Mouse (Mus musculus) olfactory bulb, adult 2 months (tissue): Measurements from ENCODE around the gene Chka. TPM values are rescaled to one million over a fixed set of nuclear protein-coding genes. Genes with fewer than 3 reads are reported as not detected.

ENCODE experiments used
- H3K27ac ChIP-seq: fragments of 200-500 bp; 2 replicates; pipeline ENCODE4 v1.5.1; 2012; ENCODE audit warnings: low read depth, low read length; ENCODE audit not compliant: insufficient read depth
- H3K4me1 ChIP-seq: fragments of 200-500 bp; 2 replicates; pipeline ENCODE4 v1.6.1; 2012; ENCODE audit warnings: low read length; ENCODE audit not compliant: control insufficient read depth, insufficient read depth
- H3K4me3 ChIP-seq: fragments of 200-500 bp; 2 replicates; pipeline ENCODE4 v1.5.1; 2012; ENCODE audit warnings: mild to moderate bottlenecking, low read depth, low read length, moderate library complexity; ENCODE audit not compliant: insufficient read depth
- CTCF ChIP-seq: fragments of 200-500 bp; IDR thresholded peaks from 2 replicates; pipeline ENCODE4 v1.5.1; 2012; ENCODE audit warnings: low read depth, mild to moderate bottlenecking, low read length, moderate library complexity; ENCODE audit not compliant: insufficient read depth
- POLR2A ChIP-seq: fragments of 200-500 bp; IDR thresholded peaks from 2 replicates; pipeline ENCODE4 v1.6.1; 2012; ENCODE audit warnings: mild to moderate bottlenecking, low read depth, low read length, moderate library complexity; ENCODE audit not compliant: insufficient read depth
- WGBS: fragments of 180-500 bp; shearing (Covaris S2); methylation state at CpG from one replicate; pipeline ENCODE4 v1.1.7; 2018; 5-methylcytosine and 5-hydroxymethylcytosine counted together
- polyA plus RNA-seq: library from polyadenylated mRNA; stranded (reverse); fragments of >200 nt; gene quantifications from 2 replicates; pipeline ENCODE4 v1.2.4, GENCODE M21; 2012; ENCODE audit warnings: low replicate concordance; ENCODE audit not compliant: missing spikeins, insufficient read depth, insufficient read length

Chka gene
- polyA plus RNA-seq, 1 experiment = not detected

- no peak overlapping the region for H3K27ac ChIP-seq
- no peak overlapping the region for H3K4me3 ChIP-seq
- TF ChIP-seq POLR2A = no peak
- TF ChIP-seq CTCF = no peak
- no peaks in the 10 kb centered on the region for H3K4me1 ChIP-seq
- 90% methylated on average over 11 of the region's 11 CpGs for WGBS
Observed at GRCm38 (mm10) chr19:3845339-3845738, 6.2 kb upstream of the Chka start.

GRCm38 (mm10) chr19:3845803-3846406, 5.7 kb upstream of the Chka start:
- TF ChIP-seq CTCF = no peak
- TF ChIP-seq POLR2A = no peak
- no peak overlapping the region for H3K27ac ChIP-seq

GRCm38 (mm10) chr19:3846676-3847604, 4.6 kb upstream of the Chka start:
- no peak overlapping the region for H3K27ac ChIP-seq
- H3K4me3 ChIP-seq = no peak overlapping the region
- WGBS = 87% methylated on average over 10 of the region's 10 CpGs
- TF ChIP-seq POLR2A (no peak), CTCF (no peak)
- H3K4me1 ChIP-seq = peaks cover 6% of the 10 kb centered on the region

More at GRCm38 (mm10) chr19:3845803-3846406, 5.7 kb upstream of the Chka start:
- Histone ChIP-seq H3K4me3 (no peak overlapping the region), H3K4me1 (peaks cover 2% of the 10 kb centered on the region)
- WGBS = 67% methylated on average over 1 of the region's 1 CpGs

- WGBS = 84% methylated on average over 5 of the region's 5 CpGs
- no peak for TF ChIP-seq CTCF
- TF ChIP-seq POLR2A = no peak
- H3K27ac ChIP-seq = no peak overlapping the region
- no peak overlapping the region for H3K4me3 ChIP-seq
- H3K4me1 ChIP-seq = peaks cover 6% of the 10 kb centered on the region
Observed at GRCm38 (mm10) chr19:3847711-3848110, 3.9 kb upstream of the Chka start.

- WGBS = 83% methylated on average over 7 of the region's 7 CpGs
- Histone ChIP-seq H3K27ac (no peak overlapping the region), H3K4me1 (peaks cover 7% of the 10 kb centered on the region), H3K4me3 (no peak overlapping the region)
- TF ChIP-seq POLR2A = no peak
- no peak for TF ChIP-seq CTCF
Observed at GRCm38 (mm10) chr19:3848207-3848808, 3.3 kb upstream of the Chka start.

GRCm38 (mm10) chr19:3849251-3849650, 2.3 kb upstream of the Chka start:
- 85% methylated on average over 2 of the region's 2 CpGs for WGBS
- H3K4me1 ChIP-seq = peaks cover 9% of the 10 kb centered on the region
- TF ChIP-seq CTCF = no peak
- TF ChIP-seq POLR2A = no peak
- no peak overlapping the region for H3K27ac ChIP-seq
- no peak overlapping the region for H3K4me3 ChIP-seq

- no peak overlapping the region for H3K4me3 ChIP-seq
- H3K4me1 ChIP-seq = peaks cover 12% of the 10 kb centered on the region
- H3K27ac ChIP-seq = no peak overlapping the region
- 75% methylated on average over 5 of the region's 5 CpGs for WGBS
- TF ChIP-seq POLR2A (no peak), CTCF (no peak)
Observed at GRCm38 (mm10) chr19:3850076-3850475, 1.5 kb upstream of the Chka start.

GRCm38 (mm10) chr19:3850847-3851469, 615 bp upstream of the Chka start:
- H3K27ac ChIP-seq = peak overlapping the region; percentile 48; the same call in 1 of the 2 replicates
- peak overlapping the region; percentile 76 for H3K4me3 ChIP-seq
- 10% methylated on average over 19 of the region's 19 CpGs for WGBS
- no peak for TF ChIP-seq POLR2A
- H3K4me1 ChIP-seq = peaks cover 15% of the 10 kb centered on the region
